Mouse (Mus musculus) small intestine, adult 2 months (tissue): ENCODE results near the gene Arpc5.

ENCODE experiments used
- CTCF ChIP-seq: fragments of 200-500 bp; IDR thresholded peaks from 2 replicates; pipeline ENCODE4 v1.5.1; 2012; ENCODE audit warnings: low read depth, mild to moderate bottlenecking, control low read depth, inconsistent platforms, low read length, moderate library complexity, mixed read lengths; ENCODE audit not compliant: insufficient replicate concordance, insufficient read length; ENCODE audit errors: extremely low read depth
- POLR2A ChIP-seq: fragments of 200-500 bp; IDR thresholded peaks from 2 replicates; pipeline ENCODE4 v1.6.1; 2012; ENCODE audit warnings: low read depth, mild to moderate bottlenecking, control low read depth, inconsistent platforms, low read length, moderate library complexity

GRCm38 (mm10) chr1:152724286-152724685 lies 42.1 kb upstream of the Arpc5 start:
- TF ChIP-seq CTCF, result no peak
- no peak for TF ChIP-seq POLR2A
